Mouse (Mus musculus) small intestine, adult 2 months (tissue): ENCODE measurements around the gene Spint2.

ENCODE experiments used
- CTCF ChIP-seq: fragments of 200-500 bp; IDR thresholded peaks from 2 replicates; pipeline ENCODE4 v1.5.1; 2012; ENCODE audit warnings: low read depth, mild to moderate bottlenecking, control low read depth, inconsistent platforms, low read length, moderate library complexity, mixed read lengths; ENCODE audit not compliant: insufficient replicate concordance, insufficient read length; ENCODE audit errors: extremely low read depth
- POLR2A ChIP-seq: fragments of 200-500 bp; IDR thresholded peaks from 2 replicates; pipeline ENCODE4 v1.6.1; 2012; ENCODE audit warnings: low read depth, mild to moderate bottlenecking, control low read depth, inconsistent platforms, low read length, moderate library complexity

GRCm38 (mm10) chr7:29288942-29289638 lies 7.4 kb upstream of the Spint2 start, which contains the start of gene Ppp1r14a:
- TF ChIP-seq CTCF (peak; percentile 87), POLR2A (peak; percentile 41; the same call in 1 of the 2 replicates)
